Mouse (Mus musculus) liver, adult 2 months (tissue): ENCODE measurements at regions not wholly inside any gene's neighbourhood (a gene's known extent, or its start where the extent isn't known, plus 50 kb on each side); places are given as distances from the start of the nearest gene placed in this dataset.

Source experiments
- DNase-seq: peaks from one replicate; pipeline ENCODE4 v3.0.0-alpha.2; 2011; ENCODE audit warnings: low read depth, low spot score; ENCODE audit errors: extremely low read depth
- H3K27ac ChIP-seq: fragments of 200-500 bp; replicated peaks from 2 replicates; pipeline ENCODE4 v1.5.1; 2012; ENCODE audit warnings: low read depth, mild to moderate bottlenecking, control low read depth, inconsistent platforms, low read length; ENCODE audit not compliant: insufficient read depth
- H3K27me3 ChIP-seq: fragments of 200-500 bp; 2 replicates; pipeline ENCODE4 v1.6.1; 2012; ENCODE audit warnings: mild to moderate bottlenecking, moderate library complexity, low read length, inconsistent platforms; ENCODE audit not compliant: control insufficient read depth, insufficient read depth
- H3K36me3 ChIP-seq: fragments of 200-500 bp; 2 replicates; pipeline ENCODE4 v1.6.1; 2012; ENCODE audit warnings: low read length, inconsistent platforms; ENCODE audit not compliant: control insufficient read depth, insufficient read depth
- H3K4me1 ChIP-seq: fragments of 200-500 bp; 2 replicates; pipeline ENCODE4 v1.6.1; 2011; ENCODE audit warnings: low read length; ENCODE audit not compliant: control insufficient read depth, insufficient read depth
- H3K4me3 ChIP-seq: fragments of 200-500 bp; 2 replicates; pipeline ENCODE4 v1.5.1; 2011; ENCODE audit warnings: low read depth, mild to moderate bottlenecking, control low read depth, low read length, moderate library complexity; ENCODE audit not compliant: insufficient read depth
- H3K79me2 ChIP-seq: fragments of 200-500 bp; 2 replicates; pipeline ENCODE4 v1.6.1; 2012; ENCODE audit warnings: inconsistent platforms, mild to moderate bottlenecking, low read length, moderate library complexity; ENCODE audit not compliant: control insufficient read depth, insufficient read depth
- H3K9ac ChIP-seq: fragments of 200-500 bp; 2 replicates; pipeline ENCODE4 v1.6.1; 2012; ENCODE audit warnings: low read depth, mild to moderate bottlenecking, control low read depth, inconsistent platforms, low read length
- CTCF ChIP-seq: fragments of 200-500 bp; IDR thresholded peaks from 2 replicates; pipeline ENCODE4 v1.5.1; 2011; ENCODE audit warnings: low read depth, low read length, control low read depth
- POLR2A ChIP-seq: fragments of 200-500 bp; IDR thresholded peaks from 2 replicates; pipeline ENCODE4 v1.6.1; 2011; ENCODE audit warnings: low read length, control low read depth; ENCODE audit not compliant: insufficient read depth; ENCODE audit errors: extremely low read depth
- WGBS: fragments of 180-500 bp; shearing (Covaris S2); methylation state at CpG from one replicate; pipeline ENCODE4 v1.1.7; 2018; 5-methylcytosine and 5-hydroxymethylcytosine counted together

GRCm38 (mm10) chr7:51227136-51227535 is 283.7 kb upstream of the Ano5 start:
- no peaks in the 10 kb centered on the region for H3K79me2 ChIP-seq
- DNase-seq: no peak
- TF ChIP-seq CTCF: no peak
- TF ChIP-seq POLR2A: no peak
- H3K36me3 ChIP-seq: no peaks in the 10 kb centered on the region
- H3K27ac ChIP-seq: no peak overlapping the region
- H3K4me1 ChIP-seq: no peaks in the 10 kb centered on the region
- no peak overlapping the region for H3K4me3 ChIP-seq
- H3K27me3 ChIP-seq: no peaks in the 10 kb centered on the region
- WGBS: 64% methylated on average over 5 of the region's 5 CpGs
- no peak overlapping the region for H3K9ac ChIP-seq

DNA sequence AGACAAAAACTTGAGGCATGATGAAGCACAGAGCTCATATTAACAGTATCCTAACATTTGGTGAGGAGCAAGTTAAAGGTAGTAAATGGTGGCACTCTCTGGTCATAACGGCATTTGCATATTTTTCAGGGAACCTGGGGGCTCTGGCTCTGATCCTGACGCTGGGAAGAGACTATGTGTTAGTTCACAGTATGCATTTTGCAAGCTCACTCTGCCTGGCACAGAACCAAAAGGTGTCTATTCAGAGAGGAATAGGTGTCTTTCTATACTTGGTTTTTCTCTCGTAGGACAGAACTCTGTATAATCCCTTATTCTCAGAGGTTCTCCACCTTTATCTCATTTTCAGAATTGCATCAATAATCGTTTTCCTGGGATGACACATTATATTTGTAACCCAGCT is 276.2 kb upstream of the Ano5 start:
- Histone ChIP-seq H3K79me2 (no peaks in the 10 kb centered on the region), H3K4me3 (no peak overlapping the region), H3K27ac (no peak overlapping the region), H3K27me3 (no peaks in the 10 kb centered on the region), H3K9ac (no peak overlapping the region), H3K36me3 (no peaks in the 10 kb centered on the region), H3K4me1 (no peaks in the 10 kb centered on the region)
- WGBS: 63% methylated on average over 4 of the region's 4 CpGs
- no peak for TF ChIP-seq CTCF
- no peak for TF ChIP-seq POLR2A
- no peak for DNase-seq

- Histone ChIP-seq H3K79me2 (no peaks in the 10 kb centered on the region), H3K27me3 (no peaks in the 10 kb centered on the region), H3K4me1 (no peaks in the 10 kb centered on the region), H3K36me3 (no peaks in the 10 kb centered on the region), H3K4me3 (no peak overlapping the region), H3K27ac (no peak overlapping the region), H3K9ac (no peak overlapping the region)
- TF ChIP-seq CTCF: no peak
- TF ChIP-seq POLR2A: no peak
- DNase-seq: no peak
- WGBS: 57% methylated on average over 2 of the region's 2 CpGs
These were observed 263.1 kb upstream of the Ano5 start for GRCm38 (mm10) chr7:51247695-51248094.

GRCm38 (mm10) chr7:51254461-51254860 is 256.4 kb upstream of the Ano5 start:
- no peaks in the 10 kb centered on the region for H3K36me3 ChIP-seq
- no peak overlapping the region for H3K4me3 ChIP-seq
- no peaks in the 10 kb centered on the region for H3K27me3 ChIP-seq
- 88% methylated on average over 2 of the region's 2 CpGs for whole genome bisulfite sequencing
- no peaks in the 10 kb centered on the region for H3K79me2 ChIP-seq
- no peak for TF ChIP-seq CTCF
- no peak for TF ChIP-seq POLR2A
- DNase-seq: no peak
- H3K4me1 ChIP-seq: no peaks in the 10 kb centered on the region
- H3K9ac ChIP-seq: no peak overlapping the region
- H3K27ac ChIP-seq: no peak overlapping the region

- H3K79me2 ChIP-seq: no peaks in the 10 kb centered on the region
- no peak overlapping the region for H3K27ac ChIP-seq
- H3K4me1 ChIP-seq: no peaks in the 10 kb centered on the region
- H3K9ac ChIP-seq: no peak overlapping the region
- TF ChIP-seq CTCF (no peak), POLR2A (no peak)
- no peak overlapping the region for H3K4me3 ChIP-seq
- H3K27me3 ChIP-seq: no peaks in the 10 kb centered on the region
- no peaks in the 10 kb centered on the region for H3K36me3 ChIP-seq
- no peak for DNase-seq
- 65% methylated on average over 2 of the region's 2 CpGs for WGBS
These were observed 251.5 kb upstream of the Ano5 start for GRCm38 (mm10) chr7:51259160-51259831.

DNA sequence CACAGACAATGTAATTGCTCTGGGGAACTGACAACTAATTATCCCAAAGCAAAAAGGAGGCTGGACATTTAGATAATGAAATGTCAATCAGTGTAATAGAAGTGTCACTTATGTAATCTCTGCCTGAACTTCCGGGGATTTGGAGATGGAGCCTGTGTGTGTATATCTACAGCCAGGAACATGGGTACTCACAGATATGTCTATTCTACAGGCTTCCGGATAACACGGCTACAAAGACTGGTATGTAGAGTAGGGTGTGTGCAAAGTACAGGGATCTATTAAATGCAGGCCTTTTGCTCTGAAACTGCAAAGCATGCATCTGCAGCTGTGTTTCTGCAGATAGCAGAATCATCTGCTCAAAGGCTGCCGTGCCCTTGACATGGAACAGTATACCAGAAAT is 246.7 kb upstream of the Ano5 start:
- no peak for DNase-seq
- TF ChIP-seq POLR2A: no peak
- no peak for TF ChIP-seq CTCF
- H3K4me1 ChIP-seq: no peaks in the 10 kb centered on the region
- no peak overlapping the region for H3K4me3 ChIP-seq
- no peak overlapping the region for H3K27ac ChIP-seq
- WGBS: 68% methylated on average over 4 of the region's 4 CpGs
- no peak overlapping the region for H3K9ac ChIP-seq
- no peaks in the 10 kb centered on the region for H3K79me2 ChIP-seq
- H3K27me3 ChIP-seq: no peaks in the 10 kb centered on the region
- no peaks in the 10 kb centered on the region for H3K36me3 ChIP-seq
